Mouse (Mus musculus): ENCODE results near the gene Tac4.

Gene Tac4

GRCm38 (mm10) chr11:95311425-95311807 is 50.1 kb downstream of the Tac4 start:
- no peak for DNase-seq (ENCODE audit: low spot score in 2 of 2)

- DNase-seq (ENCODE audit: low spot score in 2 of 2), result no peak
Measured at GRCm38 (mm10) chr11:95315215-95315955, 54.1 kb downstream of the Tac4 start.

GRCm38 (mm10) chr11:95318116-95318515 is 56.8 kb downstream of the Tac4 start:
- no peak for DNase-seq (ENCODE audit: low spot score in 2 of 2)
